Mouse (Mus musculus) thymus, adult 2 months (tissue): ENCODE results near the gene Slc27a2.

Experiments used
- CTCF ChIP-seq: fragments of 200-500 bp; IDR thresholded peaks from 2 replicates; pipeline ENCODE4 v1.5.1; 2012; ENCODE audit warnings: mild to moderate bottlenecking, control low read depth, low read length, moderate library complexity, borderline replicate concordance; ENCODE audit not compliant: control insufficient read depth, poor library complexity, insufficient read depth; ENCODE audit errors: extremely low read depth
- POLR2A ChIP-seq: fragments of 200-500 bp; IDR thresholded peaks from 2 replicates; pipeline ENCODE4 v1.6.1; 2012; ENCODE audit warnings: mild to moderate bottlenecking, low read length, control low read depth, moderate library complexity; ENCODE audit not compliant: control insufficient read depth, poor library complexity, insufficient read depth; ENCODE audit errors: extremely low read depth

DNA sequence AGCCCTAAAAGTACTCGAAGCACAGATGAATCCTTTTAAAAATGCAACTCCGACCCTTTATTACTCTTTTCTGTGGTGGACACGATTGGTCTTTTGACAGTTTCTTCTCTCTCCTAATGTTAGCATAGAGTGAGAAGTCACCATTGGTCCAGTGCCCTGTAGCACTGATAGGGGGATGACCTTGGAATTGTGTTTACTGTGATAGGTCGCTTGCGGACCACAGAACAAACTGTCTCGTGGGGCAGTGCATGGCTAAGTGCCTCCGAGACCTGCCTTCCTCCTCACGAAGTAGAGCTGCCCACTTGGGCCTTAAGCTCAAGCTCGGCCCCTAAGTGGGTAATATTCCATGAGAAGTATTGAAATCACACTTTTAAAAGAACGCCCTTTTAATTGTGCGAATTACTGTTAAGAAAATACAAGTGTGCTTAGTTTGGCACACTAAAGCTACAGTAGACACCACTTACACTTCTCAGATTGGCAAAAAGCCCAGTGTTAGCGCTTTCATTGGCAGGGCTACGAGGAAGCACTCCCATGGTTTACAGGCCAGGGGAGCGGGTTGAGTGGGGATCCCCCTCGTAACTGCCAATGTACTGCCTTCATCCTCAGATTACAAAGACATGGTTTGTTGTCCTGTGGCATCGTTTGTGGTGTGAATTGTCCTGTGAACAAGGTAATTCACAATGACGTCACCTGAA, 11.4 kb downstream of the Slc27a2 start:
- TF ChIP-seq CTCF (no peak), POLR2A (no peak)
